Mouse (Mus musculus) urinary bladder, adult 2 months (tissue): ENCODE data around the gene Unc5cl. TPM values are rescaled to one million over a fixed set of nuclear protein-coding genes. Genes with fewer than 3 reads are reported as not detected.

Source experiments
- DNase-seq: peaks from one replicate; pipeline ENCODE4 v3.0.0; 2022; ENCODE audit warnings: low spot score
- polyA plus RNA-seq: library from polyadenylated mRNA; depleted of rRNA; stranded (reverse); fragments of >200 nt; gene quantifications from 2 replicates; pipeline ENCODE4 v1.2.3, GENCODE M21; 2012; rRNA removed

The Unc5cl gene
- polyA plus RNA-seq, result 0.11 and 0.13 TPM in 2 replicates

GRCm38 (mm10) chr17:48454688-48455087 is at the start of gene Unc5cl:
Gene Unc5cl (plus strand): TSS chr17:48454901.
- no peak for DNase-seq

- no peak for DNase-seq
Observed at GRCm38 (mm10) chr17:48407154-48407553, 47.5 kb upstream of the Unc5cl start.

- no peak for DNase-seq
Observed at GRCm38 (mm10) chr17:48407910-48408525, 46.7 kb upstream of the Unc5cl start.

- peak; percentile 59 for DNase-seq
Observed at GRCm38 (mm10) chr17:48408526-48409291, 46.0 kb upstream of the Unc5cl start.

- peak; percentile 99 for DNase-seq
Observed at GRCm38 (mm10) chr17:48409380-48410298, 45.1 kb upstream of the Unc5cl start, which contains the start of the genes Nfya and Oard1. Gene Nfya (minus strand): TSS chr17:48409906. Gene Oard1 (plus strand): TSS chr17:48410014.

- DNase-seq, result no peak
Observed at GRCm38 (mm10) chr17:48410299-48410785, 44.4 kb upstream of the Unc5cl start.

- DNase-seq, result no peak
Observed at GRCm38 (mm10) chr17:48411241-48411640, 43.5 kb upstream of the Unc5cl start.

- no peak for DNase-seq
Observed at GRCm38 (mm10) chr17:48416011-48416410, 38.7 kb upstream of the Unc5cl start.

- no peak for DNase-seq
Observed at GRCm38 (mm10) chr17:48416425-48417195, 38.1 kb upstream of the Unc5cl start.

GRCm38 (mm10) chr17:48417521-48417920 is 37.2 kb upstream of the Unc5cl start:
- no peak for DNase-seq

GRCm38 (mm10) chr17:48418174-48418573 is 36.5 kb upstream of the Unc5cl start:
- no peak for DNase-seq

GRCm38 (mm10) chr17:48418781-48419180 is 35.9 kb upstream of the Unc5cl start:
- DNase-seq, result no peak

- no peak for DNase-seq
Observed at GRCm38 (mm10) chr17:48419571-48419970, 35.1 kb upstream of the Unc5cl start.

GRCm38 (mm10) chr17:48424237-48424636 is 30.5 kb upstream of the Unc5cl start:
- no peak for DNase-seq

- no peak for DNase-seq
Observed at GRCm38 (mm10) chr17:48425823-48426612, 28.7 kb upstream of the Unc5cl start.

GRCm38 (mm10) chr17:48426991-48427750 is 27.5 kb upstream of the Unc5cl start:
- no peak for DNase-seq

- DNase-seq, result no peak
Observed at GRCm38 (mm10) chr17:48427852-48428530, 26.7 kb upstream of the Unc5cl start.

- DNase-seq, result no peak
Observed at GRCm38 (mm10) chr17:48430394-48430793, 24.3 kb upstream of the Unc5cl start.

GRCm38 (mm10) chr17:48431054-48431453 is 23.6 kb upstream of the Unc5cl start:
- no peak for DNase-seq
